Mouse (Mus musculus) stomach, embryonic 15.5 days (tissue): ENCODE results near the gene Neu1. TPM values are rescaled to one million over a fixed set of nuclear protein-coding genes. Genes with fewer than 3 reads are reported as not detected.
A peak's percentile ranks its signal among the peaks of the same experiment; 100 is the strongest.

Experiments used
- ATAC-seq: fragments of 200-750 bp; cut with Nextera tagmentation; 2 replicates; pipeline ENCODE4 v1.8.0; 2017; ENCODE audit warnings: low read depth, moderate number of reproducible peaks, moderate TSS enrichment; ENCODE audit not compliant: insufficient read depth, low FRiP score
- H3K27ac ChIP-seq: fragments of 300-500 bp; sonication (generic); 2 replicates; pipeline ENCODE4 v1.5.1; 2015; ENCODE audit warnings: mild to moderate bottlenecking, inconsistent platforms
- H3K27me3 ChIP-seq: fragments of 300-500 bp; sonication (generic); replicated peaks from 2 replicates; pipeline ENCODE4 v1.6.1; 2015; ENCODE audit warnings: inconsistent platforms
- H3K36me3 ChIP-seq: fragments of 300-500 bp; sonication (generic); 2 replicates; pipeline ENCODE4 v1.6.1; 2015; ENCODE audit warnings: inconsistent platforms
- H3K4me1 ChIP-seq: fragments of 300-500 bp; sonication (generic); 2 replicates; pipeline ENCODE4 v1.6.1; 2015; ENCODE audit warnings: inconsistent platforms
- H3K4me2 ChIP-seq: fragments of 300-500 bp; sonication (generic); 2 replicates; pipeline ENCODE4 v1.6.1; 2015; ENCODE audit warnings: mild to moderate bottlenecking, inconsistent platforms
- H3K4me3 ChIP-seq: fragments of 300-500 bp; sonication (generic); replicated peaks from 2 replicates; pipeline ENCODE4 v1.5.1; 2015; ENCODE audit warnings: inconsistent platforms
- H3K9ac ChIP-seq: fragments of 300-500 bp; sonication (generic); 2 replicates; pipeline ENCODE4 v1.6.1; 2015; ENCODE audit warnings: inconsistent platforms
- H3K9me3 ChIP-seq: fragments of 300-500 bp; sonication (generic); 2 replicates; pipeline ENCODE4 v1.6.1; 2016; ENCODE audit warnings: inconsistent platforms
- WGBS: fragments of 180-500 bp; shearing (Covaris S2); methylation state at CpG from one replicate; pipeline ENCODE4 v1.1.7; 2015; 5-methylcytosine and 5-hydroxymethylcytosine counted together
- polyA plus RNA-seq: library from polyadenylated mRNA; unstranded; fragments of >200 nt; fragmentation: Nextera tagmentation; extraction: Ambion mirVana; gene quantifications from 2 replicates; pipeline ENCODE4 v1.2.1, GENCODE M21; 2015

Gene Neu1
- polyA plus RNA-seq, 1 experiment from 2014 or later, result 36.9 TPM

DNA sequence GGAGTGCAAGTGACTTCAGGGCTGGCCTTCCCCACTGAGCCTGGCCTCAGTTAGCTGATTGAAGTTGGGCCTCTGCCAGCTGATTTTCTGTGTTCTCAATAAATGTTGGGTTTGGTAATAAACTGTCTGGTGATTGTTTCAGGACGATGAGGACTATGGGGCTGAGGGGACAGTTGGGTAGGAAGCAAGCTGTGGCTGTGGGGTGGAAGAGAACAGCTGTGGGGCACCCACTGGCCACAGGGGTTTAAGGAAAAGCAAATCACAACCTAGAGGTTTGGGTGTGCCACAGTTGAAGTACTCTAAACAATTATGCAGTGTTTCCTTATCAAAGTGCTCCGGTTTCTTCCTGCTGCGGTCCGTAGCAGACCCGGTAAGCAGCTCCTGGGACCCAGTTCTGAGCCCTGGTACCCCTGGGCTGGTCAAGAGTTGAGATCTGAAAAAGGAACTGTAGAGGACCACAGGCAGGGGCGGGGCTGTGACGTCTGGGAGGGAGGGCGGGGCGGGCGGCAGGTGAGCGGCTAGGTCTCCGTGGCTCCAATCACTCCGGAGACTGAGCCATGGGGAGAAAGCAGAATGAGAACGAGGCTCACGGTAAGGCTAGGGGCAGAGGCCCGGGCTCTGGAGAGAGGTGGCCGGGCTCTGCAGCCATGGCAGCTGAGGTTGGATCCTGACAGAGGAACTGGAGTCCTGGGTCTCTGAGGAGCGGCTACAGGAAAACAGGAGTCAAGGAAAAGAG lies 17.0 kb upstream of the Neu1 start, which contains the start of gene Slc44a4:
Slc44a4 (plus strand) TSS at position 537 of the 736 bp plus-strand sequence.
- ATAC-seq, result peak; percentile 17; the same call in 1 of the 2 replicates
- no peak within 1 kb of the TSS for H3K9ac ChIP-seq

DNA sequence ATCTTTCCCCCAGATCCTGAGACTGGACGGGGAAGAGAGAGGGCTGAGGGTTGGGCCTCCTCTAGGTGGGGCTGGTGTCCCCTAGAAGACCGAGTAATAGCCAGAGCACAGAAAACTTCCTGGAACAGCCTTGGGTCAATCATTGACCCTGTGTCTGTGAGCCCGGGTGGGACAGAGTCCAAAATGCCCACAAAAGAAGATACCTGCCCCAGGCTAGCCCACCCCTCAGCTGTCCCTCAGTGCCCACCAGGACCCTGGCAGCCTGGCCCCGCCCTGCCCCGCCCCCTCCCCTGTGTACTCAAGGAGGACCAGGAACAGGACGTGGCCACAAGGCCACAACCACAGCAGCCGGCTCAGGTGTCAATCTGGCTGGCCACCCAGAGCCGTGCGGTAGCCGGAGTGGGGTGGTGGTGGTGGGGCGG lies 15.6 kb upstream of the Neu1 start:
- WGBS, result 17% methylated on average over 11 of the region's 11 CpGs
- H3K27ac ChIP-seq, result peak overlapping the region; percentile 54; the same call in 1 of the 2 replicates
- H3K9ac ChIP-seq, result no peak overlapping the region
- H3K4me2 ChIP-seq, result peak overlapping the region; percentile 38
- peaks cover 32% of the 10 kb centered on the region for H3K36me3 ChIP-seq
- H3K4me1 ChIP-seq, result no peaks in the 10 kb centered on the region; the same call in 1 of the 2 replicates
- H3K9me3 ChIP-seq, result no peaks in the 10 kb centered on the region
- ATAC-seq, result peak; percentile 44; the same call in 1 of the 2 replicates
- H3K27me3 ChIP-seq, result no peaks in the 10 kb centered on the region
- H3K4me3 ChIP-seq, result no peak overlapping the region

More for the DNA sequence above, 17.0 kb upstream of the Neu1 start, which contains the start of gene Slc44a4:
- Histone ChIP-seq H3K4me3 (peak within 1 kb of the TSS; percentile 19; the same call in 1 of the 2 replicates), H3K27me3 (no peaks in the 10 kb centered on the region), H3K9me3 (no peaks in the 10 kb centered on the region), H3K36me3 (peaks cover 46% of the 10 kb centered on the region), H3K4me2 (peak within 1 kb of the TSS; percentile 38), H3K27ac (peak within 1 kb of the TSS; percentile 54; the same call in 1 of the 2 replicates), H3K4me1 (no peaks in the 10 kb centered on the region; the same call in 1 of the 2 replicates)
- WGBS, result 35% methylated on average over 18 of the region's 18 CpGs

DNA sequence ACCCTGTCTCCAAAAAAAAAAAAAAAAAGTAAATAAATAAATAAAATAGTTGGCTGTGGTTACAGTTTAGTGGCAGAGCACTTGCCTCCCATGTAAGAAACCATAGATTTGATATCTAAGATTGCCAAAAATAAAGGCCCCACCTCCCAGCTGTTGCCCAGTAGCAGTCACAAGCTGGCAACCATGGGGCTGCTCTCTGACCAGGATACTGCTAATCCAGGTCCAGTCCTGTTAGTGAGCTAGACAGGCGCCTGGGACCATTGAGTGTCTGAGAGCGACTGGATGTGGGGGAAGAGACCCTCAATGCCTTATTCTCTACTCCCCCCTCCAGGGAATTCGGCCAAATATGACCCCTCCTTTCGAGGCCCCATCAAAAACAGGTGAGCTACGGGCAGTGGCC lies 14.7 kb upstream of the Neu1 start:
- Histone ChIP-seq H3K27ac (no peak overlapping the region), H3K9me3 (no peaks in the 10 kb centered on the region), H3K4me2 (no peak overlapping the region), H3K27me3 (no peaks in the 10 kb centered on the region), H3K4me1 (no peaks in the 10 kb centered on the region; the same call in 1 of the 2 replicates), H3K36me3 (peaks cover 23% of the 10 kb centered on the region), H3K9ac (no peak overlapping the region), H3K4me3 (no peak overlapping the region)
- 83% methylated on average over 5 of the region's 5 CpGs for WGBS
- ATAC-seq, result no peak

DNA sequence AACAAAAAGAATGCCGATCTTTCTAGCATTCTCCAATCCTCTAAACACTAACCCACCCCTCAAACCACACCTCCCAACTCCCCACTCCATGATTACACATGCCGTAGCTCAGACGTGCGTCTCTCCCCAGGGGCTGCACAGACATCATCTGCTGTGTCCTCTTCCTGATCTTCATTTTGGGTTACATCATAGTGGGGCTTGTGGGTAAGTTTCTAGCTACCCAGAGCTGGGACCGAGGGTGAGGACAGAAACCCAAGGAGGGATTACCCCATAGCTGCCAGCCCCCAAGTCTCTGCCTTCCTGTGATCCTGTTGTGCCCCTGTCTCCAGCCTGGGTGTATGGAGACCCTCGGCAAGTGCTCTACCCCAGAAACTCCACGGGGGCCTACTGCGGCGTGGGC lies 13.9 kb upstream of the Neu1 start:
- no peaks in the 10 kb centered on the region for H3K9me3 ChIP-seq
- 74% methylated on average over 9 of the region's 9 CpGs for WGBS
- peaks cover 15% of the 10 kb centered on the region for H3K36me3 ChIP-seq
- H3K4me3 ChIP-seq, result no peak overlapping the region
- no peak overlapping the region for H3K27ac ChIP-seq
- no peak overlapping the region for H3K4me2 ChIP-seq
- no peaks in the 10 kb centered on the region; the same call in 1 of the 2 replicates for H3K4me1 ChIP-seq
- no peak for ATAC-seq
- no peaks in the 10 kb centered on the region for H3K27me3 ChIP-seq
- no peak overlapping the region for H3K9ac ChIP-seq

DNA sequence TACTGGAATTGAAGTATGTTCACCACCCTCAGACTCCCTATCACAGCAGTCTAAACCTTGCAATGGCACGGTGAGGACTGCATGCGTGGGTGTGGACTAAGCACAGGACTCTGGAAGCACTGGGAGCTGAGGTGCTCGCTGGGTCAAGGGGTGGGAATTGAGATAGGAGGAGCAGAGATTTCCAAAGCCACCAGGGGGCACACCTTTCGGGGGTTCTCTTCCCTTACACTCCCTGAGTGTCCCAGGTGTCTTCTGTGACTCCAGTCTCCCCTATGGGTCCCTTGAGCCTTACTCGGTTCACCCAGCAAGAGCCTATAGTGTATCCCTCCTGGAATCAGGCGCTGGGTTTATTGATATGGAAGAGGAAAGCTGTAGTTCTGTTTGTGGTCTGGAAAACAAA lies 8.1 kb upstream of the Neu1 start:
- Histone ChIP-seq H3K27me3 (no peaks in the 10 kb centered on the region), H3K27ac (no peak overlapping the region), H3K9ac (no peak overlapping the region), H3K4me2 (no peak overlapping the region), H3K9me3 (no peaks in the 10 kb centered on the region), H3K4me3 (no peak overlapping the region), H3K36me3 (no peaks in the 10 kb centered on the region), H3K4me1 (no peaks in the 10 kb centered on the region)
- no peak for ATAC-seq
- 48% methylated on average over 6 of the region's 6 CpGs for WGBS

DNA sequence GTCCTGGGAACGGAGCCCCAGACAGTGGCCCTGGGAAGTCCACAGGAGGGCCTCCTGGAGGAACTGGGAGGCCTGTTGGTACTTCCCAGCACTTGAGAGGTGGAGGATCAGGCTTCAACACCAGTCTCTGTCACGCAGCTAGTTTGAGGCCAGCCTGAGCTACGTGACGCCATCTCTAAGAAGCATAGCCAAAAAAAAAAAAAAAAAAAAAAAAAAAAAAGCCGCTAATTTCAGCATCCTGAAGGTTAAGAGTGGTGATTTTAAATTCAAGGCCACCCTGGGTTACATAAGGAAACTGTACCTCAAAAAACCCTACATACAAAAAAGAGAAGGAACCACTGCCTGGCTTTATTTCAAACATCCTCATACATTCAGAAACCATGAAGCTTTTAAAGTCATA lies 6.8 kb upstream of the Neu1 start:
- no peaks in the 10 kb centered on the region for H3K27me3 ChIP-seq
- no peak overlapping the region for H3K4me3 ChIP-seq
- no peak overlapping the region for H3K4me2 ChIP-seq
- no peak overlapping the region for H3K27ac ChIP-seq
- ATAC-seq, result no peak
- H3K9me3 ChIP-seq, result no peaks in the 10 kb centered on the region
- H3K9ac ChIP-seq, result no peak overlapping the region
- no peaks in the 10 kb centered on the region for H3K4me1 ChIP-seq
- H3K36me3 ChIP-seq, result no peaks in the 10 kb centered on the region
- 66% methylated on average over 5 of the region's 5 CpGs for WGBS

DNA sequence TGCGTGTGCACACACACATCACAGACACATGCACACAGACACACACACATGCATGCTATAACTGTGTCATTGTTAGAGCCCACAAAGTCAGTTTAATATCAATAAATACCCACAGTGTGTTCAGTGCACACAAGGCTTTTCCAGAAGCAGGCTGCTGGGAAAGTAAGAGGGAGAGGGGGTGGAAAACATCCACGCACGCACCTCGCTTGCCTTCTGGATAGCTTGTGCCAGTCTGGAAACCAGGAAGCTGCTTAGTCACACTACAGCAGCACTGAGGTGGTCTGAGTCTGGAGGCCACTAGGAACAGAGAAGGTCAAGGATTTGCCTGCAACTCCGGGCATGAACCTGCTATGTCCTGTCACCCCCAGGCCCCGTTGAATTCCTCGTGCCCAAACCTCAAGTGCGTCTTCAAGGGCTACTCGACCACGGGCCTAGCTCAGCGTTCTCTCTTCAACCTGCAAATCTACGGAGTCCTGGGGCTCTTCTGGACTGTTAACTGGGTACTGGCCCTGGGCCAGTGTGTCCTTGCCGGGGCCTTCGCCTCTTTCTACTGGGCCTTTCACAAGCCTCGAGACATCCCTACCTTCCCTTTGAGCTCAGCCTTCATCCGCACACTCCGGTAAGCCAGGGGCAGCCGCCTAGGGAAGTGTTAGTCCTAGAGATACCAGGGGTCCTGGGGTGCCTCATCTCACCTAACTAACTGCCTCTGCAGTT lies 3.6 kb upstream of the Neu1 start:
- 83% methylated on average over 18 of the region's 18 CpGs for WGBS
- Histone ChIP-seq H3K4me1 (peaks cover 10% of the 10 kb centered on the region), H3K4me2 (no peak overlapping the region), H3K9ac (no peak overlapping the region), H3K9me3 (no peaks in the 10 kb centered on the region), H3K36me3 (no peaks in the 10 kb centered on the region), H3K4me3 (no peak overlapping the region), H3K27me3 (no peaks in the 10 kb centered on the region), H3K27ac (no peak overlapping the region)
- no peak for ATAC-seq

DNA sequence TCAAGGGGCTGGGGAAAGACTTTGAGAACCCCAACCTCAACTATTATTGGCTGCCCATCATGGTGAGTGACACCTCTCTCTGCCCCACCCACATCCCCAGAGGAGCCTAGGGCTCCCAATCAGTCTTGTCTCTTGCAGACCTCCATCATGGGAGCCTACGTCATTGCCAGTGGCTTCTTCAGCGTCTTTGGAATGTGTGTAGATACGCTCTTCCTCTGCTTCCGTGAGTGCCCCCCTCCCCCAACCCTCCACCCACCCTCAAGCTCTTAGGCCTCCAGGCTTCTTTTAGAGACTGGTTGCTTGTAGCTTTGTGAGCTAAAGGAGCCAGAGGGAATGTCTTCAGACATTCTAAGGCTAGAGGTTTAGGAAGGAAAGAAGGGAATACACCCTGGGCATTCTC lies 2.2 kb upstream of the Neu1 start:
- Histone ChIP-seq H3K4me3 (no peak overlapping the region), H3K36me3 (no peaks in the 10 kb centered on the region), H3K9ac (no peak overlapping the region), H3K27me3 (no peaks in the 10 kb centered on the region), H3K9me3 (no peaks in the 10 kb centered on the region), H3K27ac (no peak overlapping the region), H3K4me2 (no peak overlapping the region), H3K4me1 (peaks cover 10% of the 10 kb centered on the region)
- no peak for ATAC-seq
- 52% methylated on average over 4 of the region's 4 CpGs for WGBS

DNA sequence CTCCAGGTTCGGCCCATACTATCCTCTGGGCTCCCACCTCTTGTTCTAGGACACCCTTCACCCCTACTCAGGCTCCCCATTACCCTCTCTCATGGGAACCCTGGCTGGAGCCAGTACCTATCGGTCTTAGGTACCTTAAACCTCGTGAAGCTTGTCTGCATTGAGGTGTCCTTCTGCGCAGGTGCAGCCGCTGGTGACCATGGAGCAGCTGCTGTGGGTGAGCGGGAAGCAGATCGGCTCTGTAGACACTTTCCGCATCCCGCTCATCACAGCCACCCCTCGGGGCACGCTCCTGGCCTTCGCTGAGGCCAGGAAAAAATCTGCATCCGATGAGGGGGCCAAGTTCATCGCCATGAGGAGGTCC lies 664 bp downstream of the Neu1 start:
- WGBS, result 15% methylated on average over 14 of the region's 14 CpGs
- Histone ChIP-seq H3K4me2 (peak overlapping the region; percentile 94), H3K9ac (peak overlapping the region; percentile 58), H3K9me3 (no peaks in the 10 kb centered on the region), H3K36me3 (no peaks in the 10 kb centered on the region), H3K27ac (0 out of 2 replicates have a peak overlapping the region, but pooled peaks have one; percentile 48), H3K4me3 (peak overlapping the region; percentile 82), H3K27me3 (no peaks in the 10 kb centered on the region), H3K4me1 (peaks cover 10% of the 10 kb centered on the region)
- ATAC-seq, result 0 out of 2 replicates have a peak, but pooled peaks have one; percentile 3

DNA sequence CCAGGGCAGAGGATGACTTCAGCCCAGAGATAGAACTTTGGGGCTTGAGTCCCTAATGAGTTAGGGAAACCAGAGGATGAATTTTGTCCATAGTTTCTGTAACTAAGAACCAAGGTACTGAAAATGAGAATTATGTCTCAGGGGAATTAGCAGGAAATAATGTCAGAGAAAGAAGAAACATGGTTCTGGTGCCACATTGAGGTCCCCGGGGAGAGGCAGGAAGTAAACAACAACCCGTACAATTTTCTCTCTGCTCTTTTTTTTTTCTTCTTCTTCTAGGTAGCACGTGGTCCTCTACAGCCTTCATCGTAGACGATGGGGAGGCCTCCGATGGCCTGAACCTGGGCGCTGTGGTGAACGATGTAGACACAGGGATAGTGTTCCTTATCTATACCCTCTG lies 1.2 kb downstream of the Neu1 start:
- peak overlapping the region; percentile 58; the same call in 1 of the 2 replicates for H3K9ac ChIP-seq
- peak overlapping the region; percentile 94 for H3K4me2 ChIP-seq
- no peak overlapping the region for H3K27ac ChIP-seq
- whole genome bisulfite sequencing, result 74% methylated on average over 8 of the region's 8 CpGs
- H3K4me3 ChIP-seq, result peak overlapping the region; percentile 82
- H3K9me3 ChIP-seq, result no peaks in the 10 kb centered on the region
- H3K4me1 ChIP-seq, result peaks cover 10% of the 10 kb centered on the region
- H3K27me3 ChIP-seq, result no peaks in the 10 kb centered on the region
- H3K36me3 ChIP-seq, result no peaks in the 10 kb centered on the region
- ATAC-seq, result no peak

DNA sequence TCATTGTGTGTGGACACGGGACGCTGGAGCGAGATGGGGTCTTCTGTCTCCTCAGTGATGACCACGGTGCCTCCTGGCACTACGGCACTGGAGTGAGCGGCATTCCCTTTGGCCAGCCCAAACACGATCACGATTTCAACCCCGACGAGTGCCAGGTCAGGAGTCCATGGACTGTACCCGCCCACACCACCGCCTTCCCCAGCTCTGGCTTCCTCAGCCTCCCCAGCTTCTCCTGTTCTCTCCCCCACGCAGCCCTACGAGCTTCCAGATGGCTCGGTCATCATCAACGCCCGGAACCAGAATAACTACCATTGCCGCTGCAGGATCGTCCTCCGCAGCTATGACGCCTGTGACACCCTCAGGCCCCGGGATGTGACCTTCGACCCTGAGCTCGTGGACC lies 3.0 kb downstream of the Neu1 start:
- 71% methylated on average over 24 of the region's 24 CpGs for WGBS
- H3K27me3 ChIP-seq, result no peaks in the 10 kb centered on the region
- H3K9ac ChIP-seq, result no peak overlapping the region
- H3K4me1 ChIP-seq, result peaks cover 10% of the 10 kb centered on the region
- H3K4me2 ChIP-seq, result no peak overlapping the region
- no peak overlapping the region for H3K4me3 ChIP-seq
- H3K9me3 ChIP-seq, result no peaks in the 10 kb centered on the region
- ATAC-seq, result no peak
- no peaks in the 10 kb centered on the region for H3K36me3 ChIP-seq
- no peak overlapping the region for H3K27ac ChIP-seq

DNA sequence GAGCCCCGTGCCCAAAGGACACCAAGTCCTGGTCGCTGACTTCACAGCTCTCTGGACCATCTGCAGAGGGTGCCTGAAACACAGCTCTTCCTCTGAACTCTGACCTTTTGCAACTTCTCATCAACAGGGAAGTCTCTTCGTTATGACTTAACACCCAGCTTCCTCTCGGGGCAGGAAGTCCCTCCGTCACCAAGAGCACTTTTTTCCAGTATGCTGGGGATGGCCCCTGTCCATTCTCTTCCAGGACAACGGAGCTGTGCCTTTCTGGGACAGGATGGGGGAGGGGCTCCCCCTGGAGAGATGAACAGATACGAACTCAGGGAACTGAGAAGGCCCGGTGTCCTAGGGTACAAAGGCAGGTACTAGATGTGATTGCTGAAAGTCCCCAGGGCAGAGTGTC lies 3.8 kb downstream of the Neu1 start:
- Histone ChIP-seq H3K4me3 (no peak overlapping the region), H3K27me3 (no peaks in the 10 kb centered on the region), H3K27ac (no peak overlapping the region), H3K4me1 (peaks cover 10% of the 10 kb centered on the region), H3K9me3 (no peaks in the 10 kb centered on the region), H3K4me2 (no peak overlapping the region), H3K36me3 (no peaks in the 10 kb centered on the region), H3K9ac (no peak overlapping the region; the same call in 1 of the 2 replicates)
- WGBS, result 46% methylated on average over 8 of the region's 8 CpGs
- ATAC-seq, result no peak
